Mouse (Mus musculus) CH12.LX (cell line): ENCODE data around the gene Slc25a38. TPM values are rescaled to one million over a fixed set of nuclear protein-coding genes. Genes with fewer than 3 reads are reported as not detected.

Source experiments
- DNase-seq: peaks from one replicate; pipeline ENCODE4 v3.0.0-alpha.2; 2013; ENCODE audit errors: extremely low read depth
- H3K27ac ChIP-seq: 2 replicates; pipeline ENCODE4 v1.5.1; 2012; ENCODE audit warnings: low read depth, mild to moderate bottlenecking, control low read depth, moderate library complexity; ENCODE audit not compliant: insufficient read depth
- H3K27me3 ChIP-seq: replicated peaks from 2 replicates; pipeline ENCODE3; 2012; ENCODE audit warnings: inconsistent platforms
- H3K36me3 ChIP-seq, 2 experiments: replicated peaks in 1 of 2; 2 replicates each; pipeline versions ENCODE3 to v1.6.1; 2012; ENCODE audit warnings: inconsistent platforms in 1 of 2, low read length in 1 of 2, mild to moderate bottlenecking in 1 of 2, mixed read lengths in 1 of 2, moderate library complexity in 1 of 2; ENCODE audit not compliant: control insufficient read depth in 1 of 2, insufficient read depth in 1 of 2
- H3K4me1 ChIP-seq, 2 experiments: 2 replicates each; pipeline ENCODE4 v1.6.1; 2012; ENCODE audit warnings: inconsistent platforms in 1 of 2, moderate library complexity in 1 of 2; ENCODE audit not compliant: insufficient read depth in 2 of 2, control insufficient read depth in 1 of 2
- H3K4me2 ChIP-seq: 2 replicates; pipeline ENCODE4 v1.6.1; 2012; ENCODE audit warnings: low read depth, mild to moderate bottlenecking, control low read depth; ENCODE audit not compliant: poor library complexity, insufficient read depth, severe bottlenecking
- H3K4me3 ChIP-seq, 3 experiments: fragments of 150-350 bp in 1 of 3; sonication (generic) in 1 of 3; replicated peaks in 1 of 3; 2 replicates each; pipeline versions ENCODE3 to v1.5.1; 2011 to 2012; ENCODE audit warnings: low read depth in 2 of 3, low read length in 2 of 3, mild to moderate bottlenecking in 2 of 3, moderate library complexity in 2 of 3, control low read depth in 1 of 3, improper control_type of control experiment in 1 of 3, inconsistent platforms in 1 of 3, mixed read lengths in 1 of 3; ENCODE audit not compliant: poor library complexity in 1 of 3
- H3K79me2 ChIP-seq: replicated peaks from 2 replicates; pipeline ENCODE4 v1.6.1; 2012; ENCODE audit warnings: mild to moderate bottlenecking, moderate library complexity; ENCODE audit not compliant: control insufficient read depth, poor library complexity, insufficient read depth, severe bottlenecking; ENCODE audit errors: extremely low read depth
- H3K9ac ChIP-seq: 2 replicates; pipeline ENCODE4 v1.6.1; 2012; ENCODE audit warnings: low read depth, mild to moderate bottlenecking, control low read depth, moderate library complexity; ENCODE audit not compliant: insufficient read depth
- H3K9me3 ChIP-seq: replicated peaks from 2 replicates; pipeline ENCODE3; 2012; ENCODE audit warnings: low read length, inconsistent platforms, mixed read lengths
- BHLHE40 ChIP-seq: IDR thresholded peaks from 2 replicates; pipeline ENCODE4 v1.6.1; 2011; ENCODE audit warnings: mild to moderate bottlenecking, low read depth, low read length, improper control_type of control experiment
- CHD1 ChIP-seq: IDR thresholded peaks from 2 replicates; pipeline ENCODE4 v1.6.1; 2012; ENCODE audit warnings: low read depth, low read length, improper control_type of control experiment, inconsistent platforms
- CHD2 ChIP-seq: IDR thresholded peaks from 2 replicates; pipeline ENCODE4 v1.6.1; 2011; ENCODE audit warnings: low read length, improper control_type of control experiment
- CTCF ChIP-seq, 2 experiments: IDR thresholded peaks in 1 of 2; conservative IDR thresholded peaks in 1 of 2; 2 replicates each; pipeline ENCODE4 v1.5.1; 2011 to 2012; ENCODE audit warnings: low read depth in 2 of 2, low read length in 2 of 2, improper control_type of control experiment in 1 of 2, inconsistent platforms in 1 of 2, mild to moderate bottlenecking in 1 of 2, moderate library complexity in 1 of 2
- E2F4 ChIP-seq: IDR thresholded peaks from 2 replicates; pipeline ENCODE4 v1.6.1; 2011; ENCODE audit warnings: low read depth, low read length, improper control_type of control experiment; ENCODE audit not compliant: insufficient replicate concordance
- ELF1 ChIP-seq: IDR thresholded peaks from 2 replicates; pipeline ENCODE4 v1.6.1; 2014; ENCODE audit warnings: low read depth, mild to moderate bottlenecking, inconsistent platforms, low read length, improper control_type of control experiment
- EP300 ChIP-seq: IDR thresholded peaks from 2 replicates; pipeline ENCODE4 v1.6.1; 2011; ENCODE audit warnings: low read length, improper control_type of control experiment
- ETS1 ChIP-seq: conservative IDR thresholded peaks from 2 replicates; pipeline ENCODE4 v1.6.1; 2012; ENCODE audit warnings: low read depth, mild to moderate bottlenecking, inconsistent platforms, low read length, improper control_type of control experiment, moderate library complexity
- GABPA ChIP-seq: IDR thresholded peaks from 2 replicates; pipeline ENCODE4 v1.6.1; 2012; ENCODE audit warnings: low read depth, low read length, improper control_type of control experiment, inconsistent platforms; ENCODE audit not compliant: insufficient replicate concordance
- HCFC1 ChIP-seq: IDR thresholded peaks from 2 replicates; pipeline ENCODE4 v1.6.1; 2012; ENCODE audit warnings: low read depth, mild to moderate bottlenecking, inconsistent platforms, low read length, improper control_type of control experiment
- IRF4 ChIP-seq: IDR thresholded peaks from 2 replicates; pipeline ENCODE4 v1.6.1; 2014; ENCODE audit warnings: low read depth, mild to moderate bottlenecking, inconsistent platforms, low read length, improper control_type of control experiment
- JUN ChIP-seq: IDR thresholded peaks from 2 replicates; pipeline ENCODE4 v1.6.1; 2011; ENCODE audit warnings: low read depth, mild to moderate bottlenecking, low read length, improper control_type of control experiment, moderate library complexity; ENCODE audit not compliant: insufficient read depth
- KAT2A ChIP-seq: IDR thresholded peaks from 2 replicates; pipeline ENCODE4 v1.6.1; 2012; ENCODE audit warnings: low read length, improper control_type of control experiment, inconsistent platforms; ENCODE audit not compliant: insufficient replicate concordance
- MAX ChIP-seq: IDR thresholded peaks from 2 replicates; pipeline ENCODE4 v1.6.1; 2011; ENCODE audit warnings: low read length, improper control_type of control experiment
- MAZ ChIP-seq: IDR thresholded peaks from 2 replicates; pipeline ENCODE4 v1.6.1; 2012; ENCODE audit warnings: low read depth, mild to moderate bottlenecking, inconsistent platforms, low read length, improper control_type of control experiment, moderate library complexity
- MEF2A ChIP-seq: IDR thresholded peaks from 2 replicates; pipeline ENCODE4 v1.6.1; 2014; ENCODE audit warnings: low read depth, mild to moderate bottlenecking, inconsistent platforms, low read length, improper control_type of control experiment, borderline replicate concordance
- MXI1 ChIP-seq: IDR thresholded peaks from 2 replicates; pipeline ENCODE4 v1.6.1; 2011; ENCODE audit warnings: mild to moderate bottlenecking, low read depth, low read length, improper control_type of control experiment
- MYC ChIP-seq: IDR thresholded peaks from 2 replicates; pipeline ENCODE4 v1.6.1; 2011; ENCODE audit warnings: low read depth, mild to moderate bottlenecking, improper control_type of control experiment, low read length
- NELFE ChIP-seq: IDR thresholded peaks from 2 replicates; pipeline ENCODE4 v1.6.1; 2011; ENCODE audit warnings: low read depth, low read length, improper control_type of control experiment
- NRF1 ChIP-seq: IDR thresholded peaks from 2 replicates; pipeline ENCODE4 v1.6.1; 2014; ENCODE audit warnings: low read depth, mild to moderate bottlenecking, inconsistent platforms, low read length, improper control_type of control experiment, moderate library complexity
- PAX5 ChIP-seq: IDR thresholded peaks from 2 replicates; pipeline ENCODE4 v1.6.1; 2012; ENCODE audit warnings: low read length, inconsistent platforms, mixed read lengths
- POLR2A ChIP-seq: IDR thresholded peaks from 2 replicates; pipeline ENCODE4 v1.6.1; 2011; ENCODE audit warnings: low read depth, mild to moderate bottlenecking, improper control_type of control experiment, low read length
- POLR2AphosphoS2 ChIP-seq: IDR thresholded peaks from 2 replicates; pipeline ENCODE4 v1.6.1; 2011; ENCODE audit warnings: low read depth, low read length, improper control_type of control experiment
- RAD21 ChIP-seq: IDR thresholded peaks from 2 replicates; pipeline ENCODE4 v1.6.1; 2011; ENCODE audit warnings: low read depth, mild to moderate bottlenecking, low read length, improper control_type of control experiment, moderate library complexity
- RCOR1 ChIP-seq: conservative IDR thresholded peaks from 2 replicates; pipeline ENCODE4 v1.6.1; 2012; ENCODE audit warnings: low read depth, mild to moderate bottlenecking, inconsistent platforms, low read length, improper control_type of control experiment
- SIN3A ChIP-seq: IDR thresholded peaks from 2 replicates; pipeline ENCODE4 v1.6.1; 2012; ENCODE audit warnings: low read length, improper control_type of control experiment, inconsistent platforms
- SMC3 ChIP-seq: IDR thresholded peaks from 2 replicates; pipeline ENCODE4 v1.6.1; 2011; ENCODE audit warnings: low read depth, low read length, improper control_type of control experiment
- TBP ChIP-seq: conservative IDR thresholded peaks from 2 replicates; pipeline ENCODE4 v1.6.1; 2011; ENCODE audit warnings: low read depth, low read length, improper control_type of control experiment
- TCF12 ChIP-seq: IDR thresholded peaks from 2 replicates; pipeline ENCODE4 v1.6.1; 2014; ENCODE audit warnings: low read depth, mild to moderate bottlenecking, inconsistent platforms, low read length, improper control_type of control experiment
- UBTF ChIP-seq: IDR thresholded peaks from 2 replicates; pipeline ENCODE4 v1.6.1; 2012; ENCODE audit warnings: low read depth, mild to moderate bottlenecking, inconsistent platforms, low read length, improper control_type of control experiment, moderate library complexity
- USF1 ChIP-seq: IDR thresholded peaks from 2 replicates; pipeline ENCODE4 v1.6.1; 2014; ENCODE audit warnings: low read depth, mild to moderate bottlenecking, inconsistent platforms, low read length, improper control_type of control experiment
- ZKSCAN1 ChIP-seq: IDR thresholded peaks from 2 replicates; pipeline ENCODE4 v1.6.1; 2012; ENCODE audit warnings: low read depth, inconsistent platforms, low read length, improper control_type of control experiment, borderline replicate concordance
- ZMIZ1 ChIP-seq: IDR thresholded peaks from 2 replicates; pipeline ENCODE4 v1.6.1; 2012; ENCODE audit warnings: low read depth, mild to moderate bottlenecking, inconsistent platforms, low read length, improper control_type of control experiment
- ZNF384 ChIP-seq: IDR thresholded peaks from 2 replicates; pipeline ENCODE4 v1.6.1; 2012; ENCODE audit warnings: low read depth, low read length, improper control_type of control experiment, inconsistent platforms
- dilution Hi-C: fragments of 300-500 bp; cut with MboI; formaldehyde crosslinking; loops from 2 replicates; pipeline ENCODE4 v1.14.3; 2020; ENCODE audit warnings: low sequenced_read_pairs; ENCODE audit not compliant: extremely low pct_unique_long_range_greater_than_20kb, extremely low pct_ligation_motif_present
- in situ Hi-C: fragments of 300-500 bp; cut with MboI; formaldehyde crosslinking; loops from 3 replicates; pipeline ENCODE4 v1.14.3; 2019; ENCODE audit warnings: low sequenced_read_pairs, low pct_ligation_motif_present, low pct_unique_long_range_greater_than_20kb, mixed read lengths
- polyA plus RNA-seq: library from polyadenylated mRNA; unstranded; fragments of >175 nt; gene quantifications from 2 replicates; pipeline ENCODE4 v1.2.1, GENCODE M21; 2012; ENCODE audit warnings: low read depth; ENCODE audit not compliant: insufficient read length
- total RNA-seq, 2 experiments: library from RNA; depleted of rRNA; stranded (reverse); fragments of 300-350 nt in 1 of 2; fragments of >200 nt in 1 of 2; gene quantifications; 2 replicates each; pipeline ENCODE4 v1.2.3; 2012 to 2014

Gene Slc25a38
- 20.3 and 25.3 TPM in 2 replicates for total RNA-seq (2012; rRNA removed)
- 22.3 and 24.3 TPM in 2 replicates for total RNA-seq (2014; rRNA removed)
- 24.4 and 26.1 TPM in 2 replicates for polyA plus RNA-seq

GRCm38 (mm10) chr9:120110211-120111018, at the start of gene Slc25a38:
Slc25a38 (plus strand) TSS chr9:120110374.
- peak; percentile 94 for DNase-seq
- H3K9me3 ChIP-seq, result no peaks in the 10 kb centered on the region
- H3K4me2 ChIP-seq, result peak within 1 kb of the TSS; percentile 96
- peak; percentile 72 for TF ChIP-seq SMC3
- TF ChIP-seq MYC, result peak; percentile 74
- TF ChIP-seq KAT2A, result 0 out of 2 replicates have a peak, but pooled peaks have one; percentile 46
- no peak for TF ChIP-seq NRF1
- TF ChIP-seq TCF12, result peak; percentile 45; the same call in 1 of the 2 replicates
- 0 out of 2 replicates have a peak, but pooled peaks have one; percentile 33 for TF ChIP-seq E2F4
- peak; percentile 27; the same call in 1 of the 2 replicates for TF ChIP-seq MEF2A
- TF ChIP-seq CHD1, result no peak
- peak; percentile 96 for TF ChIP-seq UBTF
- no peak for TF ChIP-seq PAX5
- TF ChIP-seq EP300, result no peak
- TF ChIP-seq ETS1, result peak; percentile 36; the same call in 1 of the 2 replicates
- TF ChIP-seq MAZ, result peak; percentile 77; the same call in 1 of the 2 replicates
- peak; percentile 60 for TF ChIP-seq NELFE
- 0 out of 2 replicates have a peak, but pooled peaks have one; percentile 30 for TF ChIP-seq JUN
- TF ChIP-seq MAX, result peak; percentile 59; the same call in 1 of the 2 replicates
- TF ChIP-seq BHLHE40, result peak; percentile 42; the same call in 1 of the 2 replicates
- peak; percentile 80 for TF ChIP-seq HCFC1
- peak; percentile 88 for TF ChIP-seq ELF1
- TF ChIP-seq TBP, result peak; percentile 21; the same call in 1 of the 2 replicates
- peak; percentile 69 to 79 for TF ChIP-seq CTCF (conservative IDR thresholded peaks at IDR 0.05 in 1 of 2, IDR thresholded peaks at IDR 0.05 in 1 of 2; ENCODE audit: low read depth in 2 of 2, low read length in 2 of 2)
- peak; percentile 55; the same call in 1 of the 2 replicates for TF ChIP-seq RCOR1
- TF ChIP-seq POLR2A, result peak; percentile 91
- TF ChIP-seq MXI1, result peak; percentile 75; the same call in 1 of the 2 replicates
- TF ChIP-seq CHD2, result 0 out of 2 replicates have a peak, but pooled peaks have one; percentile 28
- no peak for TF ChIP-seq ZKSCAN1
- peak; percentile 86 for TF ChIP-seq ZNF384
- peak; percentile 84 for TF ChIP-seq IRF4
- TF ChIP-seq POLR2AphosphoS2, result 0 out of 2 replicates have a peak, but pooled peaks have one; percentile 56
- TF ChIP-seq RAD21, result peak; percentile 71
- TF ChIP-seq GABPA, result no peak
- peak; percentile 86 for TF ChIP-seq ZMIZ1
- TF ChIP-seq USF1, result no peak
- TF ChIP-seq SIN3A, result peak; percentile 91
- H3K4me1 ChIP-seq, result peaks cover 9 to 15% of the 10 kb centered on the region in 2 experiments; a peak in 3 of 4 replicates
- in situ Hi-C loops (no loop called here), dilution Hi-C loops (no loop called here)
- H3K36me3 ChIP-seq, result peaks cover 0 to 9% of the 10 kb centered on the region in 2 experiments
- H3K27me3 ChIP-seq, result no peaks in the 10 kb centered on the region
- H3K27ac ChIP-seq, result peak within 1 kb of the TSS; percentile 77
- peak within 1 kb of the TSS; percentile 71 to 87 (median 71) for H3K4me3 ChIP-seq
- peak within 1 kb of the TSS; percentile 58 for H3K9ac ChIP-seq
- peaks cover 13% of the 10 kb centered on the region for H3K79me2 ChIP-seq
